Mouse (Mus musculus): ENCODE measurements around the gene Spata1. TPM values are rescaled to one million over a fixed set of nuclear protein-coding genes. Genes with fewer than 3 reads are reported as not detected.

Spata1 gene
- polyA plus RNA-seq, 1 experiment from 2014 or later, result 6.4 TPM

- under 1% methylated on average over 47 of the region's 57 CpGs for WGBS
Observed at GRCm38 (mm10) chr3:146500003-146500809, 653 bp upstream of the Spata1 start.

GRCm38 (mm10) chr3:146498989-146499388 is 564 bp downstream of the Spata1 start:
- 5% methylated on average over 13 of the region's 13 CpGs for WGBS
- no peak for ATAC-seq (ENCODE audit: low FRiP score)
- peaks cover 29% of the 10 kb centered on the region for H3K4me1 ChIP-seq (replicated peaks)

More at GRCm38 (mm10) chr3:146500003-146500809, 653 bp upstream of the Spata1 start:
- peaks cover 29% of the 10 kb centered on the region for H3K4me1 ChIP-seq (replicated peaks)
- H3K27ac ChIP-seq, result peak overlapping the region; percentile 86
- H3K4me2 ChIP-seq, result peak overlapping the region; percentile 70
- no peaks in the 10 kb centered on the region for H3K27me3 ChIP-seq
- H3K9me3 ChIP-seq, result no peaks in the 10 kb centered on the region
- peak; percentile 3; the same call in 1 of the 2 replicates for ATAC-seq (ENCODE audit: low FRiP score)
- H3K36me3 ChIP-seq, result peaks cover 8% of the 10 kb centered on the region
- H3K4me3 ChIP-seq, result peak overlapping the region; percentile 79
- peak overlapping the region; percentile 82 for H3K9ac ChIP-seq

DNA sequence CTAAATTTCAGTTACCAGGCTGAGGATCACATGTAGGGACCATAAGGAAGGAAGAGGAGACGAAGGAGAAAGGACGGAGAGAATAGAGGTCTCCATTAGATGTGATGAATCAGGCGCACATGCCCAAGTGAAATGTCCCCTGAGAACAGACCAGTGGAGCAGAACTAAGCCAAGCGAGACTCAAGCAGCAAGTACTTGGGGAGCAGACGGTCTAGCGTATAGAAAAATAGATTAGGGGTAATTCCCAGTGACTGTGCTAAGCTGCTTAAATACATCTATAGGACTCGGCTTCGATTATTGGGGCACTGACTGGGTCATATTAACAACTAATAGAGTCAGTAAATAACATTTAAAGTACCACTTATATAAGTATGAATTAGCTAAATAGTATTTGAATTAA is 4.6 kb downstream of the Spata1 start:
- Histone ChIP-seq H3K27me3 (no peaks in the 10 kb centered on the region), H3K4me1 (replicated peaks) (0 out of 2 replicates have a peak, but pooled peaks cover 6% of the 10 kb centered on the region), H3K4me2 (no peak overlapping the region), H3K9me3 (no peaks in the 10 kb centered on the region), H3K4me3 (no peak overlapping the region), H3K36me3 (no peaks in the 10 kb centered on the region), H3K27ac (no peak overlapping the region), H3K9ac (no peak overlapping the region)
- 58% methylated on average over 8 of the region's 8 CpGs for WGBS
- no peak for ATAC-seq (ENCODE audit: low FRiP score)

More at GRCm38 (mm10) chr3:146498989-146499388, 564 bp downstream of the Spata1 start:
- Histone ChIP-seq H3K4me2 (peak overlapping the region; percentile 70), H3K9me3 (no peaks in the 10 kb centered on the region), H3K27ac (peak overlapping the region; percentile 70), H3K9ac (peak overlapping the region; percentile 82), H3K36me3 (peaks cover 6% of the 10 kb centered on the region), H3K4me3 (peak overlapping the region; percentile 79), H3K27me3 (no peaks in the 10 kb centered on the region)

- Histone ChIP-seq H3K36me3 (no peaks in the 10 kb centered on the region), H3K4me2 (no peak overlapping the region), H3K9me3 (no peaks in the 10 kb centered on the region), H3K4me1 (replicated peaks) (no peaks in the 10 kb centered on the region), H3K4me3 (no peak overlapping the region), H3K9ac (no peak overlapping the region), H3K27ac (no peak overlapping the region), H3K27me3 (no peaks in the 10 kb centered on the region)
- no peak for ATAC-seq (ENCODE audit: low FRiP score)
- WGBS, result 89% methylated on average over 4 of the region's 4 CpGs
Observed at GRCm38 (mm10) chr3:146486464-146486863, 13.1 kb downstream of the Spata1 start.

GRCm38 (mm10) chr3:146482044-146482443 is 17.5 kb downstream of the Spata1 start:
- WGBS, result 79% methylated on average over 2 of the region's 2 CpGs
- ATAC-seq (ENCODE audit: low FRiP score), result no peak

DNA sequence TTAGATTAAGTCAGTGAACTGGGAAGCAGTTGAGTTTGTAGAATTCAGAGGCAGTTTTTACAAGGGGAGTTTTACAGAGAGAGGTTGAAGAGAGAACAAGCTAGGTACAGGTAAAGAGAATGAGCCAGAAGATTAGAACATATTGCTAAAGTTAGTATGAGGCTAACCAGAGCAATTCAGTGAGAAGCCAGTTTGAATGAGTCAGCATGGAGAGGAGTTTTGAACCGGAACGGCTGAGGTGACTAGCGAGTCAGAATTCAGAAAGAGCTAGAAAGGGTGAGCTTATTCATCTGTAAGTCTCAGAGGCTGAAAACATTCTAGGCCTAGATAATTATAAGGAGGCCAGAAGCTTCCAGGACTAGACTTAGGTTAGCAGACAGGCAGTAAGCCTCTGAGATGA is 25.1 kb downstream of the Spata1 start:
- Histone ChIP-seq H3K36me3 (no peaks in the 10 kb centered on the region), H3K4me3 (no peak overlapping the region), H3K27me3 (no peaks in the 10 kb centered on the region), H3K27ac (no peak overlapping the region), H3K4me2 (no peak overlapping the region), H3K4me1 (replicated peaks) (no peaks in the 10 kb centered on the region), H3K9ac (no peak overlapping the region), H3K9me3 (no peaks in the 10 kb centered on the region)
- ATAC-seq (ENCODE audit: low FRiP score), result no peak
- 91% methylated on average over 3 of the region's 3 CpGs for WGBS

More at GRCm38 (mm10) chr3:146482044-146482443, 17.5 kb downstream of the Spata1 start:
- Histone ChIP-seq H3K4me3 (no peak overlapping the region), H3K36me3 (no peaks in the 10 kb centered on the region), H3K27me3 (no peaks in the 10 kb centered on the region), H3K4me1 (replicated peaks) (no peaks in the 10 kb centered on the region), H3K9ac (no peak overlapping the region), H3K9me3 (no peaks in the 10 kb centered on the region), H3K4me2 (no peak overlapping the region), H3K27ac (no peak overlapping the region)

- H3K36me3 ChIP-seq, result no peaks in the 10 kb centered on the region
- H3K27me3 ChIP-seq, result no peaks in the 10 kb centered on the region
- H3K27ac ChIP-seq, result no peak overlapping the region
- H3K9ac ChIP-seq, result no peak overlapping the region
- no peaks in the 10 kb centered on the region for H3K4me1 ChIP-seq (replicated peaks)
- no peaks in the 10 kb centered on the region for H3K9me3 ChIP-seq
- no peak for ATAC-seq (ENCODE audit: low FRiP score)
- no peak overlapping the region for H3K4me2 ChIP-seq
- no peak overlapping the region for H3K4me3 ChIP-seq
Observed at GRCm38 (mm10) chr3:146473741-146474140, 25.8 kb downstream of the Spata1 start.

DNA sequence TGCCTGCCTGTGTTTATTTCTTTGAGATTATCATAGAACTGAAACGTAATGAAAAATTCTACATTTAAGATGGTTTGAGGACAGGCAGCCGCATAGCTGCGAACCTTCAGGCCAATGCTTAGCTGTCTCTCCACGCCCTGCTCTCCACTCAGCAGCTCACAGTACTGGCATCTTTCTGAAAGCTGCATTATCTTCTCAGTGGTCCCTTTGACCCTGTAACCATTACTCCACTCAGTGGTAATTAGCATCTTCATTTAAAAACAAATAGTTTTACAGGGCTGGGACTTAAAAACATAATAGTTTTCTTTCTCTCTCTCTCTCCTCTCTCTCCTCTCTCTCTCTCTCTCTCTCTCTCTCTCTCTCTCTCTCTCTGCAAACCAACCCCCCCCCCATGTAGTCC is 26.9 kb downstream of the Spata1 start:
- no peaks in the 10 kb centered on the region for H3K27me3 ChIP-seq
- no peaks in the 10 kb centered on the region for H3K36me3 ChIP-seq
- H3K4me1 ChIP-seq (replicated peaks), result no peaks in the 10 kb centered on the region
- no peak overlapping the region for H3K27ac ChIP-seq
- H3K9me3 ChIP-seq, result no peaks in the 10 kb centered on the region
- no peak overlapping the region for H3K9ac ChIP-seq
- no peak for ATAC-seq (ENCODE audit: low FRiP score)
- H3K4me3 ChIP-seq, result no peak overlapping the region
- no peak overlapping the region for H3K4me2 ChIP-seq
- WGBS, result 65% methylated on average over 4 of the region's 4 CpGs

DNA sequence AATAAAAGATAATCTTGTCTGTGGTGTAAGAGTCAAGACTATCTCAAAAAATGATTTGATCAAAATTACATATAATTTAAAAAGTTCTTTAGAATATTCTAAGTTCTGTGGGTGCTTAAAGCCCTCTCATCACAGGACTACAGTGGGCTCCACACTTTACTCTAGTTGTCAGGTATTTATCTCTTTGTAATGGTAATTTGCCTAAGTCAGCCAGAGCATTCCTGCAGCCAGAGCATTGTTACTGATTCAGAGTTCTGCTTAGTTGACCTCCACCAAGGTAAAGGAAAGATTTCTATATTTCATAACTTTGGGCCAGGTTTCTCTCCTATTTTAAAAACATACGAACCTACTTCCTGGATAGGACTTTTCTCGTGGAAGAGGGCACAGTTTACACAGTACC is 30.3 kb downstream of the Spata1 start:
- ATAC-seq (ENCODE audit: low FRiP score), result no peak
- H3K27me3 ChIP-seq, result no peaks in the 10 kb centered on the region
- WGBS, result 87% methylated on average over 2 of the region's 2 CpGs
- H3K9ac ChIP-seq, result no peak overlapping the region
- no peaks in the 10 kb centered on the region for H3K4me1 ChIP-seq (replicated peaks)
- H3K27ac ChIP-seq, result no peak overlapping the region
- no peaks in the 10 kb centered on the region for H3K36me3 ChIP-seq
- H3K4me2 ChIP-seq, result no peak overlapping the region
- no peak overlapping the region for H3K4me3 ChIP-seq
- no peaks in the 10 kb centered on the region for H3K9me3 ChIP-seq

GRCm38 (mm10) chr3:146462939-146463338 is 36.6 kb downstream of the Spata1 start:
- Histone ChIP-seq H3K4me1 (replicated peaks) (no peaks in the 10 kb centered on the region), H3K27me3 (no peaks in the 10 kb centered on the region), H3K9ac (no peak overlapping the region), H3K4me2 (no peak overlapping the region), H3K4me3 (no peak overlapping the region), H3K36me3 (no peaks in the 10 kb centered on the region), H3K27ac (no peak overlapping the region), H3K9me3 (no peaks in the 10 kb centered on the region)
- no peak for ATAC-seq (ENCODE audit: low FRiP score)
- 76% methylated on average over 2 of the region's 2 CpGs for WGBS

- Histone ChIP-seq H3K4me1 (replicated peaks) (peaks cover 10% of the 10 kb centered on the region; the same call in 1 of the 2 replicates), H3K27ac (no peak overlapping the region), H3K9me3 (no peaks in the 10 kb centered on the region), H3K27me3 (0 out of 2 replicates have a peak, but pooled peaks cover 4% of the 10 kb centered on the region), H3K4me2 (no peak overlapping the region), H3K36me3 (no peaks in the 10 kb centered on the region), H3K4me3 (no peak overlapping the region), H3K9ac (no peak overlapping the region)
- ATAC-seq (ENCODE audit: low FRiP score), result no peak
- 86% methylated on average over 5 of the region's 5 CpGs for WGBS
Observed at GRCm38 (mm10) chr3:146451375-146451774, 48.2 kb downstream of the Spata1 start.

GRCm38 (mm10) chr3:146450371-146450841 is 49.1 kb downstream of the Spata1 start:
- 0 out of 2 replicates have a peak, but pooled peaks cover 4% of the 10 kb centered on the region for H3K27me3 ChIP-seq
- under 1% methylated on average over 29 of the region's 29 CpGs for WGBS
- peak overlapping the region; percentile 54 for H3K4me3 ChIP-seq
- H3K4me1 ChIP-seq (replicated peaks), result peaks cover 10% of the 10 kb centered on the region; the same call in 1 of the 2 replicates
- peak overlapping the region; percentile 65 for H3K4me2 ChIP-seq
- H3K36me3 ChIP-seq, result peaks cover 6% of the 10 kb centered on the region; the same call in 1 of the 2 replicates
- H3K27ac ChIP-seq, result peak overlapping the region; percentile 76
- peak overlapping the region; percentile 72 for H3K9ac ChIP-seq
- peak; percentile 98 for ATAC-seq (ENCODE audit: low FRiP score)
- no peaks in the 10 kb centered on the region for H3K9me3 ChIP-seq
